Mouse (Mus musculus): ENCODE results near the gene Ifna7. TPM values are rescaled to one million over a fixed set of nuclear protein-coding genes. Genes with fewer than 3 reads are reported as not detected.

The Ifna7 gene
- polyA plus RNA-seq, 1 experiment: not detected

- TF ChIP-seq CTCF (IDR thresholded peaks at IDR 0.05; ENCODE audit: low read depth, low read length) (no peak), EP300 (IDR thresholded peaks at IDR 0.05; ENCODE audit: insufficient read depth, low read depth, low read length) (no peak), POLR2A (IDR thresholded peaks at IDR 0.05; ENCODE audit: insufficient read depth, low read length) (no peak)
- no peaks in the 10 kb centered on the region for H3K36me3 ChIP-seq (ENCODE audit: control insufficient read depth, insufficient read depth, low read length, poor library complexity, severe bottlenecking)
- no peaks in the 10 kb centered on the region for H3K4me1 ChIP-seq (ENCODE audit: control insufficient read depth, insufficient read depth, low read length)
- H3K27ac ChIP-seq (ENCODE audit: insufficient read depth, low read length): no peak overlapping the region
- H3K27me3 ChIP-seq (ENCODE audit: control insufficient read depth, insufficient read depth, low read length, poor library complexity, severe bottlenecking): no peaks in the 10 kb centered on the region
- H3K9ac ChIP-seq (ENCODE audit: low read depth, poor library complexity, severe bottlenecking): no peak overlapping the region
- no peaks in the 10 kb centered on the region for H3K9me3 ChIP-seq (replicated peaks; ENCODE audit: control insufficient read depth, insufficient read depth, low read length, poor library complexity, severe bottlenecking)
- no peak overlapping the region for H3K4me3 ChIP-seq (ENCODE audit: low read depth, low read length)
These were observed 24.0 kb downstream of the Ifna7 start for GRCm38 (mm10) chr4:88840058-88840457.

GRCm38 (mm10) chr4:88841438-88841911 is 25.4 kb downstream of the Ifna7 start, which contains the start of gene Ifna4:
Ifna4 (plus strand) TSS chr4:88841861.
- Histone ChIP-seq H3K4me1 (ENCODE audit: control insufficient read depth, insufficient read depth, low read length) (no peaks in the 10 kb centered on the region), H3K9me3 (replicated peaks; ENCODE audit: control insufficient read depth, insufficient read depth, low read length, poor library complexity, severe bottlenecking) (no peaks in the 10 kb centered on the region), H3K9ac (ENCODE audit: low read depth, poor library complexity, severe bottlenecking) (no peak within 1 kb of the TSS), H3K27ac (ENCODE audit: insufficient read depth, low read length) (no peak within 1 kb of the TSS), H3K4me3 (ENCODE audit: low read depth, low read length) (no peak within 1 kb of the TSS), H3K36me3 (ENCODE audit: control insufficient read depth, insufficient read depth, low read length, poor library complexity, severe bottlenecking) (no peaks in the 10 kb centered on the region), H3K27me3 (ENCODE audit: control insufficient read depth, insufficient read depth, low read length, poor library complexity, severe bottlenecking) (no peaks in the 10 kb centered on the region)
- TF ChIP-seq POLR2A (IDR thresholded peaks at IDR 0.05; ENCODE audit: insufficient read depth, low read length) (no peak), EP300 (IDR thresholded peaks at IDR 0.05; ENCODE audit: insufficient read depth, low read depth, low read length) (no peak), CTCF (IDR thresholded peaks at IDR 0.05; ENCODE audit: low read depth, low read length) (no peak)

- H3K27me3 ChIP-seq (ENCODE audit: control insufficient read depth, insufficient read depth, low read length, poor library complexity, severe bottlenecking): no peaks in the 10 kb centered on the region
- H3K27ac ChIP-seq (ENCODE audit: insufficient read depth, low read length): no peak overlapping the region
- no peak for TF ChIP-seq POLR2A (IDR thresholded peaks at IDR 0.05; ENCODE audit: insufficient read depth, low read length)
- TF ChIP-seq EP300 (IDR thresholded peaks at IDR 0.05; ENCODE audit: insufficient read depth, low read depth, low read length): no peak
- TF ChIP-seq CTCF (IDR thresholded peaks at IDR 0.05; ENCODE audit: low read depth, low read length): no peak
- H3K4me1 ChIP-seq (ENCODE audit: control insufficient read depth, insufficient read depth, low read length): no peaks in the 10 kb centered on the region
- H3K36me3 ChIP-seq (ENCODE audit: control insufficient read depth, insufficient read depth, low read length, poor library complexity, severe bottlenecking): no peaks in the 10 kb centered on the region
- no peak overlapping the region for H3K9ac ChIP-seq (ENCODE audit: low read depth, poor library complexity, severe bottlenecking)
- no peaks in the 10 kb centered on the region for H3K9me3 ChIP-seq (replicated peaks; ENCODE audit: control insufficient read depth, insufficient read depth, low read length, poor library complexity, severe bottlenecking)
- no peak overlapping the region for H3K4me3 ChIP-seq (ENCODE audit: low read depth, low read length)
These were observed 29.3 kb downstream of the Ifna7 start for GRCm38 (mm10) chr4:88845334-88845733.

GRCm38 (mm10) chr4:88849698-88850097 is 33.7 kb downstream of the Ifna7 start, which contains the start of gene Ifna1:
Ifna1 (plus strand) TSS chr4:88850087.
- Histone ChIP-seq H3K4me1 (ENCODE audit: control insufficient read depth, insufficient read depth, low read length) (no peaks in the 10 kb centered on the region), H3K9ac (ENCODE audit: low read depth, poor library complexity, severe bottlenecking) (no peak within 1 kb of the TSS), H3K36me3 (ENCODE audit: control insufficient read depth, insufficient read depth, low read length, poor library complexity, severe bottlenecking) (no peaks in the 10 kb centered on the region), H3K4me3 (ENCODE audit: low read depth, low read length) (no peak within 1 kb of the TSS), H3K27me3 (ENCODE audit: control insufficient read depth, insufficient read depth, low read length, poor library complexity, severe bottlenecking) (no peaks in the 10 kb centered on the region), H3K9me3 (replicated peaks; ENCODE audit: control insufficient read depth, insufficient read depth, low read length, poor library complexity, severe bottlenecking) (no peaks in the 10 kb centered on the region), H3K27ac (ENCODE audit: insufficient read depth, low read length) (no peak within 1 kb of the TSS)
- TF ChIP-seq CTCF (IDR thresholded peaks at IDR 0.05; ENCODE audit: low read depth, low read length) (no peak), EP300 (IDR thresholded peaks at IDR 0.05; ENCODE audit: insufficient read depth, low read depth, low read length) (no peak), POLR2A (IDR thresholded peaks at IDR 0.05; ENCODE audit: insufficient read depth, low read length) (no peak)

- no peaks in the 10 kb centered on the region for H3K36me3 ChIP-seq (ENCODE audit: control insufficient read depth, insufficient read depth, low read length, poor library complexity, severe bottlenecking)
- no peak overlapping the region for H3K27ac ChIP-seq (ENCODE audit: insufficient read depth, low read length)
- no peak overlapping the region for H3K9ac ChIP-seq (ENCODE audit: low read depth, poor library complexity, severe bottlenecking)
- no peak for TF ChIP-seq CTCF (IDR thresholded peaks at IDR 0.05; ENCODE audit: low read depth, low read length)
- H3K27me3 ChIP-seq (ENCODE audit: control insufficient read depth, insufficient read depth, low read length, poor library complexity, severe bottlenecking): no peaks in the 10 kb centered on the region
- H3K4me1 ChIP-seq (ENCODE audit: control insufficient read depth, insufficient read depth, low read length): no peaks in the 10 kb centered on the region
- H3K9me3 ChIP-seq (replicated peaks; ENCODE audit: control insufficient read depth, insufficient read depth, low read length, poor library complexity, severe bottlenecking): no peaks in the 10 kb centered on the region
- H3K4me3 ChIP-seq (ENCODE audit: low read depth, low read length): no peak overlapping the region
These were observed 35.2 kb downstream of the Ifna7 start for GRCm38 (mm10) chr4:88851026-88851763.

- Histone ChIP-seq H3K36me3 (ENCODE audit: control insufficient read depth, insufficient read depth, low read length, poor library complexity, severe bottlenecking) (no peaks in the 10 kb centered on the region), H3K27me3 (ENCODE audit: control insufficient read depth, insufficient read depth, low read length, poor library complexity, severe bottlenecking) (no peaks in the 10 kb centered on the region), H3K4me3 (ENCODE audit: low read depth, low read length) (no peak overlapping the region), H3K4me1 (ENCODE audit: control insufficient read depth, insufficient read depth, low read length) (no peaks in the 10 kb centered on the region), H3K27ac (ENCODE audit: insufficient read depth, low read length) (no peak overlapping the region), H3K9ac (ENCODE audit: low read depth, poor library complexity, severe bottlenecking) (no peak overlapping the region), H3K9me3 (replicated peaks; ENCODE audit: control insufficient read depth, insufficient read depth, low read length, poor library complexity, severe bottlenecking) (no peaks in the 10 kb centered on the region)
- no peak for TF ChIP-seq POLR2A (IDR thresholded peaks at IDR 0.05; ENCODE audit: insufficient read depth, low read length)
- no peak for TF ChIP-seq EP300 (IDR thresholded peaks at IDR 0.05; ENCODE audit: insufficient read depth, low read depth, low read length)
- no peak for TF ChIP-seq CTCF (IDR thresholded peaks at IDR 0.05; ENCODE audit: low read depth, low read length)
These were observed 43.2 kb downstream of the Ifna7 start for GRCm38 (mm10) chr4:88859214-88859613.

All from ES-Bruce4 (cell line).